Mouse (Mus musculus) retina, adult 2 months (tissue): ENCODE data around the gene Ndufs6.
A peak's percentile ranks its signal among the peaks of the same experiment; 100 is the strongest.

Experiments
- DNase-seq: peaks from one replicate; pipeline ENCODE4 v3.0.0-alpha.2; 2012; ENCODE audit warnings: low read depth, low spot score

Ndufs6 gene

GRCm38 (mm10) chr13:73327827-73328698, at the start of gene Ndufs6, which contains the start of gene Mrpl36:
Ndufs6 (minus strand) TSS chr13:73328542.
Mrpl36 (plus strand) TSS chr13:73328513.
- DNase-seq, result peak; percentile 86

- no peak for DNase-seq
These were observed 49.3 kb upstream of the Ndufs6 start for GRCm38 (mm10) chr13:73377637-73378036.

DNA sequence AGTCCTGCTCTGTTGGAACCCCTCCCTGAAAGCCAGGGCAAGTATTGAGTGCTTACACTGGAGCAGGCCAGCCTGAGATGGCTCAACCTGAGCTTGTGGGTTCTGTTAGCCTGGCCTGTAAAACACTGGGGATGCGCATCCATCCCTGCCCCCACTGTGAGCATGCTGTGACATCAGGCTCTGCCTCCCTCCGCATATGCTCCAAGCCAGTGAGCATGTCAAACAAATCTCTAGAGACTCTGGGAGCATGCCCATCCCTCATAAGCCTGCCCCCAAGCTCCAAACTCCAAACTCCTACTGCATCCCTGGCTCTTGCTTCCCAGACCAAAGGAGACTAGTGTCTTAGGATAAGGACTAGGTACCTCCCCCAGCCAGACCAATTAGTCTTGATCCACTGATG, 46.3 kb upstream of the Ndufs6 start:
- no peak for DNase-seq

DNA sequence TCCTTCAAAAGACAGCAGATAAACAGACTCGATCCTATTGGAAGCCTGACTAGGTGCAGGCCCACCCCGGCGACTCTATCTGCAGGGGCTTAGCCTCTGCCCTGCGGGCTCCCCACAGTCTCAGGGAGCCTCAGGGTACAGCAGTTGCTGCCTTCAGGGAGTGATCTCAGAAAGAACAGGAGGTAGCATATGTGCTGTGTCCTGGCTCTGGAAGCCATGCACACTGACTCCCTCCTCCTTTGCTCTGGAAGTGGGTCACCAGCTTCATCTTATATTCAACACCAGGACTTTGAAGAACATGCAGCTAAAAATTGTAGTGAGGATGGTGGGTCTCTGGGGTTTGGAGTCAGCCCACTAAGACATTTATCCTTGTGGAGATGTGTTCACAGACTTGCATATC, 45.0 kb upstream of the Ndufs6 start:
- DNase-seq, result no peak

- no peak for DNase-seq
These were observed 28.8 kb upstream of the Ndufs6 start for GRCm38 (mm10) chr13:73357106-73357505.

DNA sequence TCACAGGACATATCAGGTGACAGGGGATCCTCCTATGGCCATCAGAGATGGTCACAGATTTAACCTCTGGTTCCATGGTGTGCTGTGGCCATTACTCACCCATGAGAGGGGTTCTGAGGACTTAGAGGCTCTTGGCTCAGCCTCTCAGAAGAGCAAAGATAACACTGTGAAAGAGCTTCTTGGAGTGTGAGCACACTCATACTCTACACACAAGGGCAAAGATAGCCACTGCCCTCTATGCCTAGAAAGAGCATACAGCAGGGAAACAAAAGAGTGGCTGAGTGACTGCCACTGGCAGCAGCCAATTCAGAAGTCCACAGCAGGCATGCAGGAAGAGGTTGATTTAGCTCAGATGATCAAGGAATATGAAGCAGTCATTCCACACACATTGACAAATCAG, 24.1 kb upstream of the Ndufs6 start:
- DNase-seq, result no peak

- DNase-seq, result no peak
These were observed 23.6 kb upstream of the Ndufs6 start for GRCm38 (mm10) chr13:73351910-73352309.

DNA sequence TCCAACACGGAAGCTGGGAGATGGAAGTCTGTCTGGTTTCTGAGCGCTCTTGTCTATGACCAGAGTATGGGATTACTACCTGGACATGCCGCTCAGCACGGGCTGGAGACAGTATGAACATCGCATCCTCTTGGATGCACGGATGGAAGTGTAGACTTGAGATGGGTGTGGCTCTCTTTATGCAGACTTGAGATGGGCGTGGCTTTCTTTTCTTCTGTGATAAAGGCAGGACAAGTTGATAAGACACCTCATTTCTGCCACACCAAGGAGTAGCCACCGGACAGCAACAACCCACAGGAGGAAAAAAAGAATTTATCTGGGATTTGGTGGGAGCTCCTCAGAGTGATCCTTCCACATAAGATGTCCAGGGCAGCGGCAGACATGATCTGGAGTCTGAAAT, 22.4 kb upstream of the Ndufs6 start:
- DNase-seq, result no peak

DNA sequence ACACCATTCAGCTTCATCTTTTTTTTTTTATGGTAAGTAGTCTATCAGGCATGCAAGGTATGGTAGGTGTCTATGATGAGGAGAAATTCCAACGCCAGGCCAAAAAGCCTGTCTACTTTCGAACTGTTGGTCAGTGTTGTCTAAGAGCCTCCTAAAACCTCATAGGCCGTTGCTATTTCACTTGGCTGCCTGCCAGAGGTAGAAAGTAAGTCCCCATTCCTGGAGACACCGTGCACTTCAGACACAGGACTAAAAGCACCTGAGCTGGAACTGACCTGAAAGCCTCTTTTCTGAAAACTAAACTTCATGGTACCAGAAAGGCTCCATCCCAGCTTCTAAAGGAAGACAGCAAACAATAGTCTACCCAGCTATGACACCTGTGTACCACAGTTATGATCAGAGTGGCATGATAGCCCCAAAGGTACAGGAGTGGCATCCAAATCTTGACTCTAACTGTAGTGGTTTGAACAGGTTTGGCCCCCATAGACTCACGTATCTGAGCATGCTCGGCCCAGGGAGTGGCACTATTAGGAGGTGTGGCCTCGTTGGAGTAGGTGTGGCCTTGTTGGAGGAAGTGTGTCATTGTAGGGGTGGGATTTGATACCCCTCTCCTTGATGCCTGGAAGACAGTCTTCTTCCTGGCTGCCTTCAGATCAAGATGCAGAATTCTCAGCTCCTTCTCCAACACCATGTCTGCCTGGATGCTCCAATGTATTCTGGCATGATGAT, 19.7 kb upstream of the Ndufs6 start:
- no peak for DNase-seq

- DNase-seq, result no peak
These were observed 18.8 kb upstream of the Ndufs6 start for GRCm38 (mm10) chr13:73347171-73347570.

- no peak for DNase-seq
These were observed 18.4 kb upstream of the Ndufs6 start for GRCm38 (mm10) chr13:73346743-73347142.

DNA sequence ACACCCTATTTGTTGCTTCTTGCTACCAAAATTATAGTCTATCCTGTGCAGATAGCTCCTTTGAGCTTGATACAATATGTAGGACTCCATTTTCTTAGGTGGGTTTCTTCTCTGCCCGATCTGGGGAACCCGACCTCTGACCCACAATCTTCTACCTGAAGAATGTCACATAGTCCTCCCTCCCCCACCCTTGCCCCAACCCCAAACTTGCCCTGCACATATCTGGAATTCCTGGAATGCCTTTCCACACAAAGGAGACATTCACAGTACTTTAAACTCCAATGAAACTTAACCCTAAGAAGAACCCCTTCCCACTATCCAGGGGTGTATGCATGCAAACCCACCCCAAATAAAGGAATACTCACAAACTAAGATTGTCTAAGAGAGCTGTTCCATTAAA, 17.8 kb upstream of the Ndufs6 start:
- no peak for DNase-seq

DNA sequence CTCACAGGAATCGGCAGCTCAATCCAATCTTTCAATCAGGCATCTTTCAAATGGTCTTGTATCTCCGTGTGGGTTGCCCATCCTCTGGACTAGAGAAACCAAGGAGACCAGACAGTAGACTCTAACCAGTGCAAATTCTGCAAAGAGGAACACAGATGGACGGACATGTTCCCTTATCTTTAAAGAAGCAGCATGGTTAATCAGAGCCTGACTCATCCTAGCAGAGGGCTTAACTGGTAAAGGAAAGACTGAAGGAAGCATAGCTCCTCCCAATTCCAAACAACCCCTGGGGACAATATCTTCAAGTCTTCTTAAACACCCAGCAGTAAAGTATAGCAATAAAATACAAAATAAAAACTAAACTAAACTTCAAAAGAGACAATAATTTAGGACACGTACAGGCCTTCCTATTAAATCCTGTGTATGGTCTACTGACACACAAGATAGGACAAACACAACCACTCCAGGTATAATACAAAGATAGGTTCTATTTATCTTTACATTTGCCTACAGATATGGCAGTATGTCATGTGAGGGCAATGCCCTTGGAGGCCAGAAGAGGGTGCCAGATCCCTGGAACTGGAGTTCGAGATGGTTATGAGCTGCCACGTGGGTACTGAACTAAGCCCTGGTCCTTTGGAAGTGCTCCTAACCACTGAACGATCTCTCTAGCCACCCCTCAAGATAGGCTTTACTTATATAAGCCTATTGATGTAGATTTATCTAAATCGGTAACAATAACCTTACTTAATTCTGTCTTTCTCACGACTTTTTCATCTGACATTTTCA, 17.0 kb upstream of the Ndufs6 start:
- DNase-seq, result no peak

GRCm38 (mm10) chr13:73336753-73337152, 8.4 kb upstream of the Ndufs6 start:
- DNase-seq, result no peak

DNA sequence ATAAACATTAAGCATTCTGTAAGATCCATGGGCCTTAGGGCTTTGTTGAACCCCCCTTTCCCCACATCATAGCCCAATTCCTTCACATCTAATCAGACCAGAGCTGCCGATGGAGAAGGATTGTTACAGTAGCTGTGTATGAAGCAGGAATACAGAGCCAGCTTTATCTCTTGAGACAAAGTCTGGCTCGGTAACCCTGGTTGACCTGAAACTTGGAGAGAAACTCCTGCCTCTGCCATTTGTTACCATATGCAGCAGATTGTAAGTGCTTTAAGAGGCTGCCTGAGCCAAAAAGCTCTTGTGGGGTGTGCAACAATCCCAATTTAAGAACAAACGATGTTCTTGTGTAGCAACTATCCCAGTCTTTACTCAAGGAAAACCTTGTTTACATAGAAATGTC, 3.4 kb upstream of the Ndufs6 start:
- no peak for DNase-seq

- peak; percentile 78 for DNase-seq
These were observed 2.6 kb upstream of the Ndufs6 start for GRCm38 (mm10) chr13:73330844-73331501.

DNA sequence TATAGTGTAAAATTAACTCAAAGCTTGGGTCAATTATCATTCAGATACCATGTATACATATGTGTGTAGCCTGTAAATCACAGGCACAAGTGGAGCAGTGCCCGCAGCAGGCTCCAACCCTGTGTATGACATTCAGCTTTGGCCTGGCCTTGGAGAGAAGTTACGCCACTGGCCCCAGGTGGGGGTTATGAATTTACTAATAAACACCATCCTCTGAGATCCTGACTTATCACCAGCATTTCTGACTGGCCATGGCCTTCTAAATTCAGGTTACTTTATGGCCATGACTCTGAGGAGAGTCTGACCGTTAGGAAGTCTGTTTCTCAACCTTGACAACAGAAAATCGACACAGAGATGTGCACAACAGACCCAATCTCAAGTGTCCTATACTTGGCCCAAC, 4.9 kb downstream of the Ndufs6 start:
- no peak for DNase-seq

- DNase-seq, result no peak
These were observed 5.7 kb downstream of the Ndufs6 start for GRCm38 (mm10) chr13:73322626-73323025.

- no peak for DNase-seq
These were observed 8.3 kb downstream of the Ndufs6 start for GRCm38 (mm10) chr13:73320048-73320447.

GRCm38 (mm10) chr13:73310183-73310929, 18.0 kb downstream of the Ndufs6 start:
- DNase-seq, result no peak

DNA sequence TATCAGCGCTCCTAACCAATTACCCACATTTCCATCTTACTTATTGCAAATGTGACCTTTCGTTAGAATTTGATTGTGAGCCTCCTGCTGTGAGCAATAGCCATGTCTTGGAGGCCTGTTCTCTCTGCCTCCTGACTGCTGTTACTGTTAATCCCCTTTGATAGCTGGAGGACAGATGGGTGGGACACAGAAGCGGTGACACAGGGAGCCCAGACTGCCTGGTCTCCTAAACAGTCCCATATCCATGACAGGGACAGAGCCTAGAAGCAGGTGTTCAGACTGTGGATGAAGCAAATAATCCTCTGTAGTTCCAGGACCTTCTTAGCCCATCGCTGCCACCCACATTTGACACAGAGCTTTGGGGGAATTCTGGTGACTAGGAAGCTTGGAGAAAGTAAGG, 21.9 kb downstream of the Ndufs6 start:
- no peak for DNase-seq
